Mouse (Mus musculus) urinary bladder, adult 18-20 months (tissue): Measurements from ENCODE around the gene Defa22.
"Not testable (repeated sequence)": the region's sequence is repeated elsewhere in the genome, so short reads cannot be mapped to it uniquely, and the experiment has no call there.

Experiments
- DNase-seq, 2 experiments: peaks; one replicate each; pipeline ENCODE4 v3.0.0; 2022; ENCODE audit warnings: low spot score in 2 of 2, mixed read lengths in 2 of 2

The Defa22 gene

DNA sequence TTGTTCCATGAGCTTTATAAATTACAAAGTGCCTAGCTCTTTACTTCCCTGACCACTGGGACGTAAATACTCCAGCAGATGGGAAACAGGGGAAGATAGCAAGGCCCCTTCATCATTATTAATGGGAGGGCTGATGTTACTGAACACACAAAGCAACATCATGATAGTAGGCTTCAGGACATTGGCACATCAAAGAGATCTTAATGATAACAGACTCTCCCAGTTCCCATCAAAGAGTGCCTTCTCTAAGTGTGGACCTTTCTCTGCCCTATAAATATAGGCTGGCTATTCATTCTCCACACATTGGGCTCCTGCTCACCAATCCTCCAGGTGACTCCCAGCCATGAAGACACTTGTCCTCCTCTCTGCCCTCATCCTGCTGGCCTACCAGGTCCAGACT is at the start of gene Defa22:
Defa22 (plus strand) TSS at position 301 of the 400 bp plus-strand sequence.
- DNase-seq = not testable (repeated sequence)

DNA sequence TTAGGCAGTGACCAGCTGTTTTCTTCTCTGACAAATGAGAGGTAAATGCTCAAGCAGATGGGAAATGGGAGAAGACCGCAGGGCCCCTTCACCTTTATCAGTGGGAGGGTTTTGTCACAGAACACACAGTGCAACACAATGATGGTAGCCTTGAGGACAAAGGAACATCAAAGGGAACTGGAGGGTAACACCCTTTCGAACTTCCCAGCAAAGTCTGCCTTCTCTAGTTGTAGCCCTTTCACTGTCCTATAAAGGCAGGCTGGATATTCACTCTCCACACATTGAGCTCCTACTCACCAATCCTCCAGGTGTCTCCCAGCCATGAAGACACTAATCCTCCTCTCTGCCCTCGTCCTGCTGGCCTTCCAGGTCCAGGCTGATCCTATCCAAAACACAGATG is 27.7 kb upstream of the Defa22 start, which contains the start of gene Defa30:
Defa30 (plus strand) TSS at position 301 of the 400 bp plus-strand sequence.
- not testable (repeated sequence) for DNase-seq

- not testable (repeated sequence) for DNase-seq
These were observed 29.2 kb downstream of the Defa22 start, which contains the start of gene Defa31 for GRCm38 (mm10) chr8:21191314-21191713. TSS of gene Defa31 (plus strand) at chr8:21191614.

DNA sequence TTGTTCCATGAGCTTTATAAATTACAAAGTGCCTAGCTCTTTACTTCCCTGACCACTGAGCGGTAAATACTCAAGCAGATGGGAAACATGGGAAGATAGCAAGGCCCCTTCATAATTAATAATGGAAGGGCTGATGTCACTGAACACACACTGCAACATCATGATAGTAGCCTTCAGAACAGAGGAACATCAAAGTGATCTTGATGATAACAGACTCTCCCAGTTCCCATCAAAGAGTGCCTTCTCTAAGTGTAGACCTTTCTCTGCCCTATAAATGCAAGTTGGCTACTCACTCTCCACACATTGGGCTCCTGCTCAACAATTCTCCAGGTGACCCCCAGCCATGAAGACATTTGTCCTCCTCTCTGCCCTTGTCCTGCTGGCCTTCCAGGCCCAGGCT is 39.2 kb downstream of the Defa22 start, which contains the start of gene Gm15293:
Gm15293 (plus strand) TSS at position 301 of the 400 bp plus-strand sequence.
- not testable (repeated sequence) for DNase-seq
